Mouse (Mus musculus) splenic B cell, adult 2 months (primary cell): ENCODE measurements around the gene Otulin.
A peak's percentile ranks its signal among the peaks of the same experiment; 100 is the strongest.

Experiments used
- DNase-seq: peaks from one replicate; pipeline ENCODE4 v3.0.0-alpha.2; 2011; ENCODE audit warnings: low read depth, low spot score
- H3K27me3 ChIP-seq: 2 replicates; pipeline ENCODE4 v1.6.1; 2012; ENCODE audit warnings: mild to moderate bottlenecking, low read length, moderate library complexity, mixed read lengths; ENCODE audit not compliant: control insufficient read depth, poor library complexity, insufficient read depth, severe bottlenecking
- H3K36me3 ChIP-seq: 2 replicates; pipeline ENCODE4 v1.6.1; 2012; ENCODE audit warnings: mild to moderate bottlenecking, low read length, moderate library complexity, mixed read lengths; ENCODE audit not compliant: control insufficient read depth, poor library complexity, insufficient read depth, severe bottlenecking

The Otulin gene

GRCm38 (mm10) chr15:27641171-27641570 lies 10.7 kb upstream of the Otulin start:
- H3K36me3 ChIP-seq, result no peaks in the 10 kb centered on the region
- H3K27me3 ChIP-seq, result no peaks in the 10 kb centered on the region
- peak; percentile 73 for DNase-seq

GRCm38 (mm10) chr15:27633941-27634900 lies 3.7 kb upstream of the Otulin start:
- DNase-seq, result no peak
- Histone ChIP-seq H3K36me3 (no peaks in the 10 kb centered on the region), H3K27me3 (no peaks in the 10 kb centered on the region)

- H3K36me3 ChIP-seq, result 0 out of 2 replicates have a peak, but pooled peaks cover 4% of the 10 kb centered on the region
- H3K27me3 ChIP-seq, result no peaks in the 10 kb centered on the region
- DNase-seq, result peak; percentile 50
Measured at GRCm38 (mm10) chr15:27629800-27630600, 493 bp downstream of the Otulin start.

GRCm38 (mm10) chr15:27629046-27629445 lies 1.4 kb downstream of the Otulin start:
- Histone ChIP-seq H3K36me3 (0 out of 2 replicates have a peak, but pooled peaks cover 4% of the 10 kb centered on the region), H3K27me3 (no peaks in the 10 kb centered on the region)
- no peak for DNase-seq

GRCm38 (mm10) chr15:27627794-27628193 lies 2.7 kb downstream of the Otulin start:
- DNase-seq, result peak; percentile 73
- H3K36me3 ChIP-seq, result peaks cover 6% of the 10 kb centered on the region
- H3K27me3 ChIP-seq, result no peaks in the 10 kb centered on the region

- no peak for DNase-seq
- H3K27me3 ChIP-seq, result no peaks in the 10 kb centered on the region
Measured at GRCm38 (mm10) chr15:27626314-27626713, 4.2 kb downstream of the Otulin start.

GRCm38 (mm10) chr15:27625890-27626255 lies 4.6 kb downstream of the Otulin start:
- DNase-seq, result no peak
- Histone ChIP-seq H3K36me3 (peaks cover 11% of the 10 kb centered on the region), H3K27me3 (no peaks in the 10 kb centered on the region)

More at GRCm38 (mm10) chr15:27626314-27626713, 4.2 kb downstream of the Otulin start:
- peaks cover 11% of the 10 kb centered on the region for H3K36me3 ChIP-seq

- peak; percentile 88 for DNase-seq
- Histone ChIP-seq H3K27me3 (no peaks in the 10 kb centered on the region), H3K36me3 (peaks cover 12% of the 10 kb centered on the region)
Measured at GRCm38 (mm10) chr15:27625014-27625889, 5.2 kb downstream of the Otulin start.

GRCm38 (mm10) chr15:27623286-27623685 lies 7.2 kb downstream of the Otulin start:
- H3K27me3 ChIP-seq, result no peaks in the 10 kb centered on the region
- no peak for DNase-seq

GRCm38 (mm10) chr15:27620475-27621185 lies 9.9 kb downstream of the Otulin start:
- H3K27me3 ChIP-seq, result no peaks in the 10 kb centered on the region
- DNase-seq, result peak; percentile 35

More at GRCm38 (mm10) chr15:27623286-27623685, 7.2 kb downstream of the Otulin start:
- peaks cover 14% of the 10 kb centered on the region for H3K36me3 ChIP-seq

GRCm38 (mm10) chr15:27619683-27620082 lies 10.8 kb downstream of the Otulin start:
- H3K27me3 ChIP-seq, result no peaks in the 10 kb centered on the region
- no peak for DNase-seq
- peaks cover 13% of the 10 kb centered on the region for H3K36me3 ChIP-seq

More at GRCm38 (mm10) chr15:27620475-27621185, 9.9 kb downstream of the Otulin start:
- H3K36me3 ChIP-seq, result peaks cover 12% of the 10 kb centered on the region

- DNase-seq, result no peak
- Histone ChIP-seq H3K27me3 (no peaks in the 10 kb centered on the region), H3K36me3 (peaks cover 13% of the 10 kb centered on the region)
Measured at GRCm38 (mm10) chr15:27618778-27619533, 11.5 kb downstream of the Otulin start.

GRCm38 (mm10) chr15:27617227-27617626 lies 13.3 kb downstream of the Otulin start:
- H3K27me3 ChIP-seq, result no peaks in the 10 kb centered on the region
- no peak for DNase-seq
- H3K36me3 ChIP-seq, result peaks cover 10% of the 10 kb centered on the region
